Mouse (Mus musculus): ENCODE measurements around the gene Exoc3l.

The Exoc3l gene

DNA sequence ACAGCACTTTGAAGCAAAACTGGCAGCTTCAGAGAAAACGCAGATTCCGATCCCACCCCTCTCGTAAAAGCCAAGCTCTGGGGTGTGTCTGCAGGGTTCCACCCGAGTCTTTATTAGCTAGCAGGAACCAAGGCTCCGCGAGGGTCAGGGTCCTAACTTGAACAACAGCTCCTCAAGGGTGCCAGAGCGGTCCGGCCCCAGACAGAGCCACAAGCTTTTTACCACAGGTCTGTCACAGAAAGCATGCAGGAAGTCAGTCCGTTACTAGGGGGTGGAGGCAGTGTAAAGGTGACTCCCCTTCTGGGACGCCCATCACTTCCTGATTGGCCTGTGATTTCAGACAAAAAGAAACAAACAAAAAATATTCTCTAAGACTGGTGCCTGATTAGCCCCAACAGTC, 30.8 kb downstream of the Exoc3l start:
- DNase-seq: peak in 1 of 2 experiments; percentile 44

DNA sequence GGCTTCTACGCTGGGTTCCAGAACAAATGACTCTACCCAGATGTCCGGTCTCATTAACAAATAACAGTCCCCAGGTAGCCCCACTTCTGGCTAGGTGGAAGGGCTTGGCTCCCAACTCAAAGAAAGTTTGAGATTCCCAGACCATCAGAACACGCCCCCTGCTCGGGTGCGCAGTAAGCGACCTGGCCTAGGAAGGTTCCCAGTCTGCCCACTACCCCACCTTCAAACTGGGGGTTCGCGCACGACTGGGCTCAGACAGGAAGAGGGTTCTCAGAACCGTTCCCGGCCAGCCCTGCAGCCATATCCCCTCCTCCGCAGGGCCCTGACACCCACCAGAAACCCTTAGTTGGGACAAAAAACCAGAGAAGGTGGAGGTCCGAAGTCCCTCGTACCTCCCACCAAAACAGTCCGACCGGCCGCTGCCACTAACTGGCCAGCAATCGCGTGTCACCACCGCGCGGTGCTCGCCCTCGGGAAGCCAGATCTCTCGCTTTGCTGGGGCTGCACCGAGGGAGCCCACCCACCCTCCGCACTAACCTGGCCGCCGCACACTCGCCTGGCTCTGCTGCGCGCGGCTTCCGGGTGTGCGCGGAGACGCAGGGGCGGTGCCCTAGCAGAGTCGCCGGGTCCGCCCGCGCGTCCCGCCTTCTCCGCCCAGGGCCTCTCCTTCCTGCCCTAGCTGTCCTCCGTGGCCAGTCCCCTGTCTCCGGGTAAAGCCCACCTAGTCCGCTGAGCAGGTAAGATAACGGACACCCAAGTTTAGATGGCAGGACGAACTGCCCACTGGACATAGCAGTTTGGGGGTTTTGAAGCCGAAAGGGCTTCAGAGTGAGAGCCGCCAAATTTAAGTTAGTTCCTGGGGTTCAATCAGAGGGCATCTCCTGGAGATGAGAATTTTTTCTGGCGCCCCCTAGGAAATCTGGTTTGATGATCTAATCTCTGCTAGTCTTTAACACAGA, 31.6 kb downstream of the Exoc3l start, which contains the start of the genes Tradd and Fbxl8:
TSS of gene Tradd (minus strand) at position 586 of the 959 bp plus-strand sequence.
TSS of gene Fbxl8 (plus strand) at position 625 of the 959 bp plus-strand sequence.
- DNase-seq: peak; percentile 71 to 77

DNA sequence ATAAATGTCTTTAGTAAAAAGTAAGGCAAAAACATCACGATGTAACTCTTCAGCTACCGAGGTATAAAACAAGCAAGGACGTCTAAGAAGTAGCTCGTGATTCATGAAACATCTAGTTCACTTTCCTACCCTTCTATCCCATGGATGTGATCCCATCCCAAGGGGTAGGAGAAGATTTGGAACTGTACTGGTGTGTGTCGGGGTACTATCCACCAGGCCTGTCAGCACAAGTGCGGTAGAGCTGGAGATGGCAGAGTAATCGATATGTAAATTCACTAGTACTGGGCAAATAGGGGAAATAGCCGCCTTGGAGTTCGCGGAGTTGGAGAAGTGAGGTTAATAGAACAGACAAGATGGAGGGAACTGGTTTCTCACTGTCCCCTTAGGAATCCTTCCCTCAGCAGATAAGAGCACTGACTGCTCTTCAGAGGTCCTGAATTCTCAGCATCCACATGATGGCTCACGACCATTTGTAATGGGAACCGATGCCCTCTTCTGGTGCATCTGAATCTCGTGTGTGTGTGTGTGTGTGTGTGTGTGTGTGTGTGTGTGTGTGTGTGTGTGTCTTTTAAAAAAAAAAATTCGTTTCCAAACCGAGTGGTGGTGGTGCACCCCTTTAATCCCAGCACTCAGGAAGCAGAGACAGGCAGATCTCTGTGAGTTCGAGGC, 32.5 kb downstream of the Exoc3l start:
- DNase-seq: no peak

DNA sequence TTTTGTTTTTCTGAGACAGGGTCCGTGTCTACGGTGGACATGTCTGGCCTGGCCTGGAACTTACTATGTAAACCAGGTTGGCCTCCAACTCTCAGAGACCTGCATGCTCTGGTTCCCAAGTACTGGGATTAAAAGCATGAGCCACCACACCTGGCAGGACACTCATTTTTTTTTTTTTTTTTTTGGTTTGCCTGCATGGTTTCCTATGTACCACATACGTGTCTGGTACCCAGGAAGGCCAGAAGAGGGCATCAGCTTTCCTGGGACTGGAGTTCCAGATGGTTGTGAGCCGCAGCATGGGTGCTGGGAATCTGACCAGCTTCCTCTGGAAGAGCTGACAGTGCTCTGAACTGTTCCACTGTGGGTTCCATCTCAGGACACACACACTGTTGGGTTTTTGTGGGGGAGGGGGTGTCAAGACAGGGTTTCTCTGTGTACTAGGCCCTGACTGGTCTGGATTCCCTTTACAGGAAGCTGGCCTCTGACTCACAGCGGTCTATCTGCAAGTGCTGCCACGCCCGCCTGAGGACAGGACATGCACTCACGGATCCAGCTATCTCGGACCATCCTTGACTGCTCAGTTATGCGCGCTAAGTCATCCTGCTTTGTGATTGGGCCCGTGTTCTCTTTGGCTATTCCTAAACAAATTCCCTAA, 34.4 kb downstream of the Exoc3l start:
- no peak for DNase-seq

DNA sequence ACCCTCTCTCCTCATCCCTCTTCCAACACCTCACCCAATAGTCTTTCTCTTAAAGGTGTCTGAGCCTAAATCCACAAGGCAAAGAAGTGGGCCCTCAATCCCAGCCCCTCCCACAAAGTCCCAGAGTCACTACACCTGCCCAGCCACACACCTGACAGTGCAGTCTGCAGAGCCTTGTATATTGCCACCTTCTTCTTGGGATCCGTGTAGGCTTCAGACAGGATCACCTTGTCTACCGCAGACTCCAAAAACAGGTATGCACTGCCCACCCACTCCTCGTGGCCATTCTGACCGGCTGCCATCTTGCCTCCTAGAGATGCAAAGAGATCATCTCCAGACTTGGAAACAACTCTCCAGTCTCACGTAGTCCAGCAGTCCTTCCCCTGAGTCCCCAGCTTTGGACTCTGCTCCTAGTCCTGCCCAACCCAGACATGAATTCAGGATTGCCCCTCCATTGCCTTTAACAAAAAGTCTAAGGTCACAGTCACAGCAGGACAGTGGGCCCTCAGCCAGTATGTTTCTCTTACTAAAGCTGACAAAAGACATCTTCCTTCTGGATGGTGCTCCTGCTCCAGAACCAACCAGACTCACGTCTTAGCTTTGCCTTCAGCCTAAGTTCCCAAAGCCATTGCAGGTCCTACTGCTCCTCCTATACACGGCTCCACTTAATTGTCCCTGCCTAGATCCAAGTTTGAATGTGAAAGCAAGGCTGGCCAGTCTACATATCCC, 35.4 kb downstream of the Exoc3l start:
- no peak for DNase-seq

DNA sequence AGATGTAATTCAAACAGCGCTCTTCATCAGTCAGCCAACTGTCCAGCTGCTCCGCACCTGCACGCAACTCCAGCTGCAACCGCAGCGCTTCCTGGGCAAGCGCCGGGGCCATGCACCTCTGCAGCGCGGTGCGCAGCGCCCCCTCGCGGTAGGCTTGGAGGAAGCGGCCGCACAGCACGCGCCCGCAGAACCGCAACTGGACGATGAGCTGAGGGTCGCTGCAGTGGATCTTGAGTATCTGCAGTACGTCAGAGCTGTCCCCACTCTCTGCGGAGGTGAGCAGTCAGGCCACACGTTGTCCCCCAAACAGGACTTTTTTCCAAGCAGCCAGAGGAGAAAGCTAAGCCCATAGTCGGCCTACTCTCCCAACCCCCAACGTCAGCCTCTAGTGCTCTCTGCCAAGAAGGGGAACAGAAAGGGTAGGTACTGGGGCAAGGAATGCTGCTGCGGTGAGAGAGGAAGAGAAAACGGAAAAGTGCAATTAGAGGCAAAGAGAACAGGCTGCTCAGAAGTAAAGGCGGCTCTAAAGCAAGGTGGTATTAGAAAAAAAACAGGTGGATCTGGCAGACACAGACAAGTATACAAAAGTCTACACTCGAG, 36.1 kb downstream of the Exoc3l start:
- DNase-seq: peak; percentile 60 to 78

DNA sequence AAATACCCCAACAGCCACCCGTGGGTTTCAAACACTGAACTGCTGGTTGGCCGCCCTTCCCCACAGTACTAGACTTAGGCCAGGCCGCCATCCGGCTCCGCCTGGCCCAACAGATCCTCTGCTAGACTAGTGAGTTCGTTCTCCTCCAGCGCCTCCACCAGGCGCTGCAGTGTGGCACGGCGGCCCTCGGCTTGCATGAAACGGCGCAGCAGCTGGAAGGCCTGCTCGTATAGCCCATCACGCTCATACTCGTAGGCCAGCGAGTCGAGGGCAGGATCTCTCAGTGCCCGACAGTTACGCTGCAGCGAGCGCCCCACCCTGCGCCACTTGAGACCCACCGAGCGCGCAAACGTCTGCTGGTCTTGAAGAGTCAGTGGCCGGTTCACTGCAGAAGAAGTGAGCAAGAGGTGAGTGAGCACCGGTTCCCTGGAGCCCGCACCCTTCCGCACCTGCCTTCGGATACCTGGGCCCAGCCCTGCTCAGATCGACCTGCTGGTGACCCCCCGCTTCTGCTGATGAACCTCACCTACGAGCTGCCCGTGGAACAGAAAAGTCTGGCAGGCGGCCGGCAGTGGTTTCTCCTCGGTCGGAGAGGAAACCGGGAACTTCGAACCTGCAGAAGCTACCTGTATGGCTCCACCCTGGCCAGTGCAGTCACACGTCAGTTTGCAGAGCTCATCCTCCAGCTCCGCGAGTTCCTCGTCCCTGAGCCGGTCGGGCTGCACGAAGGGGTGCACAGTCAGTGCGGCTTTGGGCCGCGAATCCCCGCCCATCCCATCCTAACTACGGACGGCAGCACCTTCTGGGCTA, 36.8 kb downstream of the Exoc3l start:
- DNase-seq: no peak

DNA sequence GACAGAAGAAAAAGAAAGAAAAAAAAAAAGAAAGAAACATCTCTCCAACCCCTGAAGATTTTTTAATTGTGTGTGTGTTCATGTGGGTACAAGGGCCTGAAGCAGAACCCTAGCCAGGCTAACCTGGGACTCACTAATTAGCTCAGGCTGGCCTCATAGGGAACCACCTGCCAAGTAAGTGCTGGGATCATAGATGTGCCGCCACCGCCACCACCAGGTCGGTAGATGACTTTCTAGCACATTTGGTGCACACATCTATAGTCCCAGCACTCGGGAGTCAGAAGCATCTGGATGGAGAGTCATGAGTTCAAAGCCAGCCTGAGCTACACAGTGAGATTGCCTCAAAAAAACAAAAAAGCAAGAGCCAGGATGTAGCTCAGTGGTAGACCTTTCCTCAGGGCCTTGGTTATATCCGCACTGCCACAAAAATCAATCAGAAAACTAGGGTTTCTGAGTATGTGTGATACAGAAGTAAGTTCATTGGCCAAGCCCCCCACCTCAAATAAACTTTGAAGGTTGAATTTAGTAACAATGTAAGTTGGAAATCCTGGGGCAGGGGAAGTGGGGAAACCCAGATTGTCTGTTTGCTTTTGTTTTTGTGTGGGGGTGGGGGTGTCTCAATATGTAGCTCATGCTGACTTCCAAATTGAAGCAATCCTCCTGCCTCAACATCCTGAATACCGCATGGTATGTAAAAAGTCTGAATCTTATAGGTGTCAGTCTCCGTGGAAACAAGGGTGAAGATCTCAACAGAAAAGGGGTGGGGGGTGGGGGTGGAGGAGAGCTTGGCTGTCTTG, 38.4 kb downstream of the Exoc3l start:
- DNase-seq: no peak

DNA sequence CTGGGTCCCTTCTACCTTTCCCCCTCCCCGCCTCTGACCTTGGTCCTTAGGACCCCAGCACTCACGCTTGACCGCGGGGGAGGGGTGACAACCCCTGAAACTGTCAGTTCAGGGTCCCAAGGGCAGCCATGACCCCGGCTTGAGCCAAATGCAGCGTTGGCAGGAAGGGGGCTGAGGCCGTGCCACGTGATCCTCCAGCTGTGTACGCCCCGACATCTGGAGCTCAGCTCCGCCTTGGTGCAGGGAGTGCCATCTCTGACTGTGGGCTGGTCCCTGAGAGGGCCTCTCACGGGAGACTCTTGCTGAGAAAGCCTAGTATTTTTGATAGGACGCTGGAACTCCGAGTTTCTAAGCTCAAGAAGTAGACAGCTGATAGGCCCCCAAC, 40.9 kb downstream of the Exoc3l start, which contains the start of gene B3gnt9:
TSS of gene B3gnt9 (minus strand) at position 188 of the 385 bp plus-strand sequence.
- peak in 1 of 2 experiments; percentile 43 for DNase-seq

DNA sequence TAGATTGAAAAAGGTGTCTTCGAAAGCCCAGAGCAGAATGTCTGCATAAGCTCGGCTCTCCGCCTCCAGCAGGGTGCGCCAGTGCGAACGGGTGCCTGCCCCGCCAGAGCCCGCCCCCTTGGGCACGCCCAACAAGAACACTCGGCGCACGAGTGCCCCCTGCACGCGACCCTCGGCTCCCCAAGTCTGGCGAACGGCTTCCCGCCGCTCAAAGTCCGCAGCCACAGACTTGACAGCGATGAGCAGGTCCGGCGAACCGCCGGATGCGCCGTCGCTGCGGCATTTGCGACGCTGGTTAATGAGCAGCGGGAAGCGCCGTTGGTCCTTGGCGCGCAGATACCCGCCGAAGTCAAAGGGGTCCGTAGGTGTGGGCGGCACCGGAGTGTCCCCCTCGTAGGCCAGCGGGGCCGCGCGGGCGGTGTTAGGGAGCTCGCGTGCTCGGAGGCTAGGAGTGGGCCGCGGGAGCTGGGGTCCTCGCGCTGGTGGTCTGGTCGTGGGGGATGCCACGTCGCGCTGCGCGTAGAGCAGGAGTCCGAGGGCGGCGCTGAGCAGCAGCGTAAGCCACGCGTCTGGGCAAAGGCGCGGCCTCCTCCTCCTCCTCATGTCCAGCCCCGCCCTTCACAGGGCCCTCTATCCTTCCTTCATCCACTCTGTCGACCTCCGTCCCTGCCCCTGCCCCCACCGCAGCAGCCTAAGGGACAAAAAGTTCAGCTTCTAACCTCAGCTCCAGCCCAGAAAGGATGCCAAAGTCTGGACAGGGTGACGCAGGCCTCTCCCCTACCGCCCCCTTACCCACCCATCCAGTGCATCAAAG, 41.5 kb downstream of the Exoc3l start:
- peak; percentile 79 to 94 for DNase-seq

DNA sequence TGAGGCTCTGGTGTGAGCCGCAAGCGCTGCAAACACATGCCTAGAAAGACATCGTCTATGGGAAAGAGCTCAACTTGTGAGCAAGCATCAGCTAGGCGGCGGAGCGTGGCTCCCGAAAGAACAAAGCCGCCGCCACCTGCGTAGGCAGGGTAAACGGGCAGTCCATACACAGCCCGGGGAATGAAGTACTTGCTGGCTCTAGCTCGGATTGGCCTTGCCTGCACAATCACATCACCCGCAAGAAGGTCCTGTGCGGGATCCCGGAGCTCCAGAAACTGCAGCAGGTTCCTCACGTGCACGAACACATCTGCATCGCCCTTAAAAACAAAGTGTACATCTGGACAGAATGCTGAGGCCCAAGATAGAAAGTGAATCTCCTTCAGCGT, 42.1 kb downstream of the Exoc3l start:
- no peak for DNase-seq

DNA sequence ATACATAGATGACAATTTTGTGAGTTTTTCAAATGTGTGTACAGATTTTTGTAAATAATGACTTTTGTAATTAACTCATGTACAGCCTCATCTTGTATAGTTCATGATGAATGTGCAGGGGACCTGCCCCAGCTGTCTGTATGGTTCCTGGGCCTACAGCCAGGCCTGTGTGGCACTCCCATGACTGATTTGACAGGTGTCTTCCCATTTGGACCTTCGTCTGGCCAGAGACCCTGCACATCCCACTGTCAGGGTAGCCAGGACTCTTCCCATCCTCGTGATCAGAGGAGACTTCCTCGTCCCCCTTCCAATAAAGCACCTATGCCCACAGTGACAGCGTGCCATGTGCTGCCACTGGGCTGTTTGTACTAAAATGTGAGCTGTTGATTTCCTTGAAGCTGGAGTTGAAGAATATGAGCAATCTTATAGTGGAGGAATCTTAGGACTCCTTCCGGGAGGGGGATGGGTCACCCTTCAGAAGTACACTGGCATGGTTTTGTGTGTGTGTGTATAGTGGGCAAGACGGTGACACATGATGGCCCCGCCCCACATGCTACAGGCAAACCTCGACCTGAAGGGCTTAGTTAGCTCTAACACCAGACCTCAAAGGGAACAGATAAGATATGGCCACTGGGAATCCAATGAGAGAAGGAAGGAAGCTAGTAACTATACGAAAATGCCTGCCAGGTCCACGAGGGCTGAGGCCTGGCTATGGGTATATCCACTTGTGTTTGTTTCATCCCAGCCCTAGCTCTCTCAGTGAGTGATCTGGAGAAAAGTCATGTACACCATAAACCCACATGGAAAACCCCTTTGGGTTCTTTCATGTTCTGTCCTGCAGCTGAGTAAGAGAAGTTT, 43.0 kb downstream of the Exoc3l start:
- no peak for DNase-seq

DNA sequence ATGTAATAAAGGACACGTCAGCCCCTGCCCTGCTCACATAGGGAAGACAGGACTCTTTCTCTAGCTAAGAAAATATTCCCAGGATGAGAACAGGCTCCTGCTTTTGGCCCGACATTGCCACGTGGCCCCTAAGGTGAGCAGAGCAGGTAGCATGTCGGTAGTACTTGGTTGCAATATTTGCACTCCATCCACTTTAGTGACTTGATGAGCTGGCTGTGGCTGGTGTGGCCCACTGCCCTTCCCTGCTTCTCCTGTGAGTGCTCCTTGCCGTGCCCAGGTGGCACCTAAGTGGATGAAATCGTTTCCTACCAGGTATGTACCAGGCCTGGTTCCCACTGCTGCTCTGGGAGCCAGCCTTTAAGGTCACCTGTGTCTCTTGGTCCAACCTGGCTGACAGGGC, 43.9 kb downstream of the Exoc3l start:
- no peak for DNase-seq

DNA sequence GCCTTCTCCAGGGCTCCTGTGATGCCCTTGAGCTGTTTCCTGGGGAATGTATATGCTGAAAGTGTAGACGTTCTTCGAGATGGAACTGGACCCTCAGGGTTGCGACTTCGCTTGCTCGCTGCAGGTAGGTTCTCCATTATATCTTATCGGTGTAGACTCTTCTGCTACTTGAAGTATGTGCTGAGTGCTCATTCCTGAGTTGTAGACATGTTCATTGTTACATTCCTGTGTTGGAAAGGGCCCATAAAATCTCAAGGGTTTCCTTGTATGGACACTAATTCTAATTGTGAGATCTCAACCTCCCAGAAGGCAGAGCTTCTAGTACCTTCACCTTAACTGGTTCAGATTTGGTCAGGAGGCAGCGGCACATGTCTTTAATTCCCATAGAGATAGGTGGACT, 54.9 kb downstream of the Exoc3l start:
- no peak for DNase-seq
